Mouse (Mus musculus) small intestine, adult 2 months (tissue): ENCODE results near the gene Frs3. TPM values are rescaled to one million over a fixed set of nuclear protein-coding genes. Genes with fewer than 3 reads are reported as not detected.

Experiments
- H3K27ac ChIP-seq: fragments of 200-500 bp; 2 replicates; pipeline ENCODE4 v1.5.1; 2012; ENCODE audit warnings: low read depth, low read length, control low read depth, inconsistent platforms; ENCODE audit not compliant: insufficient read depth
- H3K27me3 ChIP-seq: fragments of 200-500 bp; 2 replicates; pipeline ENCODE4 v1.6.1; 2012; ENCODE audit warnings: mild to moderate bottlenecking, moderate library complexity, low read length, inconsistent platforms; ENCODE audit not compliant: control insufficient read depth, insufficient read depth
- H3K36me3 ChIP-seq: fragments of 200-500 bp; 2 replicates; pipeline ENCODE4 v1.6.1; 2012; ENCODE audit warnings: mild to moderate bottlenecking, low read length, control low read depth, inconsistent platforms; ENCODE audit not compliant: control insufficient read depth, insufficient read depth
- H3K4me1 ChIP-seq: fragments of 200-500 bp; 2 replicates; pipeline ENCODE4 v1.6.1; 2012; ENCODE audit warnings: low read length, inconsistent platforms, mixed read lengths; ENCODE audit not compliant: control insufficient read depth, insufficient read depth, insufficient read length
- H3K4me3 ChIP-seq: fragments of 200-500 bp; 2 replicates; pipeline ENCODE4 v1.5.1; 2012; ENCODE audit warnings: low read depth, mild to moderate bottlenecking, control low read depth, inconsistent platforms, low read length, moderate library complexity
- CTCF ChIP-seq: fragments of 200-500 bp; IDR thresholded peaks from 2 replicates; pipeline ENCODE4 v1.5.1; 2012; ENCODE audit warnings: low read depth, mild to moderate bottlenecking, control low read depth, inconsistent platforms, low read length, moderate library complexity, mixed read lengths; ENCODE audit not compliant: insufficient replicate concordance, insufficient read length; ENCODE audit errors: extremely low read depth
- POLR2A ChIP-seq: fragments of 200-500 bp; IDR thresholded peaks from 2 replicates; pipeline ENCODE4 v1.6.1; 2012; ENCODE audit warnings: low read depth, mild to moderate bottlenecking, control low read depth, inconsistent platforms, low read length, moderate library complexity
- WGBS: fragments of 180-500 bp; shearing (Covaris S2); methylation state at CpG from one replicate; pipeline ENCODE4 v1.1.7; 2018; 5-methylcytosine and 5-hydroxymethylcytosine counted together
- polyA plus RNA-seq: library from polyadenylated mRNA; depleted of rRNA; stranded (reverse); fragments of >200 nt; gene quantifications from 2 replicates; pipeline ENCODE4 v1.2.3, GENCODE M21; 2012; rRNA removed

The Frs3 gene
- polyA plus RNA-seq, 1 experiment: 13.1 TPM

DNA sequence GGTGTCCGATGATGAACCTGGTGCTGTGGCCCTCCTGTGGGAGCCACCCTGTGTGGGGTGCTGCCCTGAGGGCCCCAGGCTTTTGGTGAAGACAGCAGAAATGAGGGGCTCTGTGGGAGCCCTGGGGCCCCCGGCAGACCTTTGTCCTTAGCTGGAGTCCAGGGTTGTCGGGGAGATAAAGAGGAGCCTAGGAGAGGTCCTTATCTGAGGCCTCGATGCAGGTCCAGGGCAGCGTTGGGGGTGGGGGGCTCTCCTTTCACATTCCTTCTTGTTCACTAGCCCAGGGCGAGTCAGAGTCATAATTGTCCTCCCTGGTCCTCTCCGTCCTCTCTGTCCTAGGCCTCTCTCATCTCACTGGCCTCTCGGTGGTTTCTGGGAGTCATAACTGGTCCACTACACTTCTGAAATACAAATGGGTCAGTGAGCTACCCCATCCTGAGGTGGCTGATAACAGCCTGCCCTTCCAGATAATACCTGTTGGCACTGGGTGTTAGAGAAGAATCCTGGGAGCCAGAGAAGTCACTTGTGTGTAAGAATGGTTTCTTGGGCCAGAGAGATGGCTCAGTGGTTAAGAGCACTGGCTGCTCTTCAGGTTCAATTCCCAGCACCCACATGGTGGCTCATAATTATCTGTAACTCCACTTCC, 64.4 kb downstream of the Frs3 start:
- Histone ChIP-seq H3K27ac (no peak overlapping the region), H3K4me1 (peaks cover 19% of the 10 kb centered on the region), H3K4me3 (no peak overlapping the region), H3K36me3 (no peaks in the 10 kb centered on the region; the same call in 1 of the 2 replicates), H3K27me3 (no peaks in the 10 kb centered on the region)
- TF ChIP-seq POLR2A (no peak), CTCF (no peak)
- WGBS: 59% methylated on average over 8 of the region's 8 CpGs

Other genes with a start within 250 kb of the Frs3 start
- 6.2 and 13.3 TPM in 2 replicates for gene Taf8, start 186.7 kb upstream of the Frs3 start, polyA plus RNA-seq
- 49.9 and 54.9 TPM in 2 replicates for gene Ccnd3, start 184.0 kb upstream of the Frs3 start, polyA plus RNA-seq
- gene Bysl, start 77.5 kb upstream of the Frs3 start, polyA plus RNA-seq: 3.3 and 3.5 TPM in 2 replicates
- 7.3 and 11.3 TPM in 2 replicates for gene Med20, start 77.4 kb upstream of the Frs3 start, polyA plus RNA-seq
- gene Gm20517, start 77.4 kb upstream of the Frs3 start, polyA plus RNA-seq: 0.88 and 1.7 TPM in 2 replicates
- 2.3 and 4.6 TPM in 2 replicates for gene Usp49, start 58.3 kb upstream of the Frs3 start, polyA plus RNA-seq
- 41.1 and 59.0 TPM in 2 replicates for gene Tomm6, start 644 bp upstream of the Frs3 start, polyA plus RNA-seq
- 0.20 and 0.39 TPM in 2 replicates for gene Gm21981, start 5.4 kb downstream of the Frs3 start, polyA plus RNA-seq
- gene Prickle4, start 5.7 kb downstream of the Frs3 start, polyA plus RNA-seq: 0.89 and 1.4 TPM in 2 replicates
- 12.3 and 443 TPM in 2 replicates for gene Pgc, start 37.8 kb downstream of the Frs3 start, polyA plus RNA-seq
- gene Tfeb, start 48.0 kb downstream of the Frs3 start, polyA plus RNA-seq: 27.5 and 60.3 TPM in 2 replicates
- gene Mdfi, start 145.7 kb downstream of the Frs3 start, polyA plus RNA-seq: 7.3 and 12.3 TPM in 2 replicates
- gene Foxp4, start 235.6 kb downstream of the Frs3 start, polyA plus RNA-seq: 66.9 and 126 TPM in 2 replicates